Mouse (Mus musculus) neural tube, embryonic 12.5 days (tissue): ENCODE measurements around the gene Aldoc. TPM values are rescaled to one million over a fixed set of nuclear protein-coding genes. Genes with fewer than 3 reads are reported as not detected.
A peak's percentile ranks its signal among the peaks of the same experiment; 100 is the strongest.

Experiments
- ATAC-seq: fragments of 200-750 bp; cut with Nextera tagmentation; 2 replicates; pipeline ENCODE4 v1.8.0; 2017; ENCODE audit warnings: low read depth, mild to moderate bottlenecking, moderate TSS enrichment, moderate library complexity; ENCODE audit not compliant: low FRiP score
- H3K27ac ChIP-seq: fragments of 300-500 bp; sonication (generic); 2 replicates; pipeline ENCODE4 v1.5.1; 2016
- H3K27me3 ChIP-seq: fragments of 300-500 bp; sonication (generic); replicated peaks from 2 replicates; pipeline ENCODE4 v1.6.1; 2016; ENCODE audit warnings: mild to moderate bottlenecking
- H3K36me3 ChIP-seq: fragments of 300-500 bp; sonication (generic); 2 replicates; pipeline ENCODE4 v1.6.1; 2016; ENCODE audit warnings: mild to moderate bottlenecking
- H3K4me1 ChIP-seq: fragments of 300-500 bp; sonication (generic); 2 replicates; pipeline ENCODE4 v1.6.1; 2016
- H3K4me2 ChIP-seq: fragments of 300-500 bp; sonication (generic); replicated peaks from 2 replicates; pipeline ENCODE4 v1.6.1; 2016; ENCODE audit warnings: mild to moderate bottlenecking
- H3K4me3 ChIP-seq: fragments of 300-500 bp; sonication (generic); 2 replicates; pipeline ENCODE4 v1.5.1; 2016
- H3K9ac ChIP-seq: fragments of 300-500 bp; sonication (generic); 2 replicates; pipeline ENCODE4 v1.6.1; 2016; ENCODE audit warnings: mild to moderate bottlenecking
- H3K9me3 ChIP-seq: fragments of 300-500 bp; sonication (generic); 2 replicates; pipeline ENCODE4 v1.6.1; 2016; ENCODE audit warnings: mild to moderate bottlenecking
- WGBS: fragments of 180-500 bp; shearing (Covaris S2); methylation state at CpG from one replicate; pipeline ENCODE4 v1.1.7; 2016; 5-methylcytosine and 5-hydroxymethylcytosine counted together
- polyA plus RNA-seq: library from polyadenylated mRNA; unstranded; fragments of >200 nt; fragmentation: Nextera tagmentation; extraction: Ambion mirVana; gene quantifications from 2 replicates; pipeline ENCODE4 v1.2.1, GENCODE M21; 2016

Gene Aldoc
- polyA plus RNA-seq, 1 experiment from 2014 or later: 16.8 TPM

DNA sequence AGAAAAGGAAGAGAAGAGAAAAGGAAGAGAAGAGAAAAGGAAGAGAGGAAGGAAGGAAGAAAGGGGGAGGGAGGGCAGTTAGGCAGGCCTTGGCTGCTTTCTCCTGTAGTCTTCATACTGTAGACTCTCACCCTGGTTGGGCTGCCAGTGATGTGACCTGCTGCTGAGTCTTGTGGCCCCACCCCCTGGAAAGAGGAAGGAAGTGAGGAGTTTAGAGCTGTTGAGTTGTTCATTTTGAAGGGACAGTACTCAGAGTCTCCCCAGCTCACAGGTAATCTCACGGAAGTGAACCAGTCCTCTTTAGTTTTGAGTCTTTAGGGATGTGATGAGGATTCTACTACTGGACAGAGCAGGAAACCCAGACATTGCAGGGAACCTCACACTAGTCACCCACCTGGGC is 30.3 kb downstream of the Aldoc start:
- Histone ChIP-seq H3K27ac (no peak overlapping the region), H3K9ac (no peak overlapping the region), H3K4me1 (no peaks in the 10 kb centered on the region), H3K27me3 (no peaks in the 10 kb centered on the region), H3K4me2 (no peak overlapping the region), H3K9me3 (no peaks in the 10 kb centered on the region), H3K4me3 (no peak overlapping the region), H3K36me3 (peaks cover 11% of the 10 kb centered on the region)
- ATAC-seq: no peak
- WGBS: 77% methylated on average over 1 of the region's 1 CpGs

DNA sequence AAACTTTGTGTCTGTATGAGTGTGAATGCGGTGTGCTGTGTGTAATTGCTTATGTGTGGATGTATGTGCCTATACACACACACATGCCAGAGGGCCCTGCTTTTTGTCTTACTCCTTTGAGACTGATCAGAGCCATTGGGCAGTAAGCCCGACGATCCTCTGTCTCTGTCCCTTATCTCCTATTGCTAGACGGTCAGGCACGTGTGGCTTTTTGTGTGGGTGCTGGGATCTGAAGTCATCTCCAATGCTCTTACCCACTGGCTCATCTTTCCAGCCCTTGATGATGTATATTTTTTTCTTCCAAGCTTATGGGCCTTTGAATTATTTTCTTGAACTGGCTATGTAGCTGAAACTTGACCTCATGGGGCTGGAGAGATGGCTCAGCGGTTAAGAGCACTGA is 32.1 kb downstream of the Aldoc start:
- Histone ChIP-seq H3K9me3 (no peaks in the 10 kb centered on the region), H3K36me3 (no peaks in the 10 kb centered on the region), H3K4me2 (no peak overlapping the region), H3K9ac (no peak overlapping the region), H3K27ac (no peak overlapping the region), H3K27me3 (no peaks in the 10 kb centered on the region), H3K4me1 (no peaks in the 10 kb centered on the region), H3K4me3 (no peak overlapping the region)
- ATAC-seq: no peak
- 90% methylated on average over 6 of the region's 6 CpGs for WGBS

DNA sequence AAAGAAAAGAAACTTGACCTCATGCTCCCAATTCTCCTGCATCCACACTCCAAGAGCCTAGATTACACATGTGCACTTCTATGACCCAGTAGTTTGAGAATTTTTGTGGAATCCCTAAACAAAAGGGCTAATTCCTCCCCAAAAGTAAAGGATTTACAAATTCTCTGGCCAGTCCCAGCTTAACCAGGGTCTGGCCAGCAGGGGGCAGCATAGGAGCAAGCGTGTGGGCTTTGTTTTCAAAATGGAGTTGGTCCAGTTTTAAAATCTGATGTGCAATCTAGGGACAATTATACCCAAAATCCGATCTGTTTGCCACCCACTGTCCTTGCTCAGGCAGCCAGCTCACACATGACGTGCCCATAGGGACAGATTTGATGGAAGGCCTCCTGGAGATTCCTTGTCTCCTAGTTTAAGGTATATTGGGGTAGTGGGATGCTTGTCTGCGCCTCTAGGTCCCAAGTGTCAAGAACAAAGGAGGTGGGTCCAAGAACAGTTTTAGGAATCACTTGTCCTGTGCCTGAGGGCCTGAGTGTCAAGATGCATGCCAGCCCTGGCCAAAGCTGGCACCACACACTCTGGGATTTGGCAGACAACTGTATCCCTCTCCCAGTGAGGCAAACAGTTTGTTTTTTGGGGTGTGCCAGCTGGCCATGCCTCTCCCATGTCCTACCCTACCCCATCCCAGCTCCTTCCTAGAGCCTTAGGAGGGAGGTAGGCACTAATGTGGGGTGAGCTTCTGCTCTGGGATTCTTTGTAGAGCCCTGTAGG is 32.9 kb downstream of the Aldoc start:
- ATAC-seq: no peak
- Histone ChIP-seq H3K9me3 (no peaks in the 10 kb centered on the region), H3K36me3 (no peaks in the 10 kb centered on the region), H3K9ac (no peak overlapping the region), H3K4me1 (0 out of 2 replicates have a peak, but pooled peaks cover 5% of the 10 kb centered on the region), H3K4me3 (no peak overlapping the region), H3K27me3 (0 out of 2 replicates have a peak, but pooled peaks cover under 1% of the 10 kb centered on the region), H3K27ac (no peak overlapping the region), H3K4me2 (no peak overlapping the region)
- WGBS: 36% methylated on average over 4 of the region's 4 CpGs

DNA sequence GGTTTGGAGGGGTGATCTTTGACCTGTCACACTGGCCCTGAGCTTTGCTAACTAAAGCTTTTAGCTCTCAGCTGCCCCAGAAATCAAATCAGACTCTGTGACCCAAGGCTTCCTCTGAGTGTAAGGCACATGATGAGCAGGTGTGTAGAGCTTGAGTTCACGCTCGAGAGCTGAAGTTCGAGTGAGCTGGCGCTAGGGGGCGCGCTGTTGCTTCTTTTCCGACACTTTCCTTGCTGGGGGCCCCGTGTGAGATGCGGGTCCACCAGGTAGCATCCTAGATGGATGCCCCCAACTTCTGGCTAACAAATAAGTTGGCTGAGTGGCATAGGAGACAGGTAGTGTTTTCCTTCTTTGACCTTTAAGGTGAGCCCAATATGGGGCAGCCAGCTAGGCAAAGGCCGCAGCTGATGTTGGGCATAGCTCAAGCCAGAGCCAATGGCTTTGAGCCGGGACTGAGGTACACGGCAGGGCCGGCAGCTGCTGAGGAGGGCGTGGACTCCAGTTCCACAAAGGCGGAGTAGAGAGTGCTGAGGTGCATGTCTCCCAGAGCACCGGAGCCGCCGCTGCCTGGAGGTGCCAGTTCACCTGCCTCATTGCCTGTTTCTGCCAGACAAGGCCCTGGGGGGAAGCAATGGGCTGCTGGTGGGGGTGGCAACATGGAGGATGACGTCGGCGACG is 35.7 kb downstream of the Aldoc start:
- H3K4me1 ChIP-seq: 0 out of 2 replicates have a peak, but pooled peaks cover 5% of the 10 kb centered on the region
- H3K27me3 ChIP-seq: 0 out of 2 replicates have a peak, but pooled peaks cover 3% of the 10 kb centered on the region
- no peak for ATAC-seq
- no peak overlapping the region for H3K4me2 ChIP-seq
- H3K4me3 ChIP-seq: no peak overlapping the region
- no peak overlapping the region for H3K9ac ChIP-seq
- no peaks in the 10 kb centered on the region for H3K36me3 ChIP-seq
- no peak overlapping the region for H3K27ac ChIP-seq
- no peaks in the 10 kb centered on the region for H3K9me3 ChIP-seq
- 12% methylated on average over 22 of the region's 22 CpGs for WGBS

DNA sequence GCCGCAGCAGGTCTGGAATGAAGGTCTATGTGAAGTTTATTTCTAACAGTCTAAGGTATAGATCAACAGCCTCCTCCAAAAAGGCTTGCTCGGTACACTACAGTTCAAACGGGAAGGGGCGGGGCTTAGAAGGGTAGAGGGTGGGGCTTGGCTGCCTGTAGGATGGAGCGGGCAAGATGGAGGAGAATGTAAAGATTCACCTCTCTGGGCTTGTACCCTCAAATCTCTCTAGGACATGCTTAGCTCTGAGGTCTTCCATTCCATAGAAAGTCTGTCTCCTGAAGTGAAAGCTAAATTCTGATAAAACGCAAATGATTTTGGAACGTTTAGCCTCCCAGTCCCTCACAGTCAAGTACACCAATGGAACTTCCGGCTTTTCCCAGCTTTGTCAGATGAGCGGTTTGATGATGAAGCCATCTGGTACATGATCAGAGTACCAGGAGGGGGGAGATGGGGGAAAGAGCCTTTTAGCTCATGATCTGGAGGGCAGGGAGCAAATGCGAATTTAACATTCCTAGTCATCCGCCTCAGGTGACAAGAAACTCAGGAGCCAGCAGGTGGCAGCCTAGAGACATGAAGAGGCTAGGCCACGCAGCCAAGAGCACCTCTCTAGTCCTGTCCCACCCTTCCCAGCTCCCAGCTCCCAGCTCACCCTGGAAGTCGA is 37.5 kb downstream of the Aldoc start:
- 0 out of 2 replicates have a peak, but pooled peaks cover 3% of the 10 kb centered on the region for H3K27me3 ChIP-seq
- no peak overlapping the region for H3K4me3 ChIP-seq
- peak overlapping the region; percentile 52 for H3K4me2 ChIP-seq
- H3K4me1 ChIP-seq: 0 out of 2 replicates have a peak, but pooled peaks cover 5% of the 10 kb centered on the region
- peak; percentile 56 for ATAC-seq
- no peak overlapping the region for H3K9ac ChIP-seq
- no peaks in the 10 kb centered on the region for H3K9me3 ChIP-seq
- 12% methylated on average over 13 of the region's 13 CpGs for WGBS
- H3K36me3 ChIP-seq: no peaks in the 10 kb centered on the region
- no peak overlapping the region for H3K27ac ChIP-seq

DNA sequence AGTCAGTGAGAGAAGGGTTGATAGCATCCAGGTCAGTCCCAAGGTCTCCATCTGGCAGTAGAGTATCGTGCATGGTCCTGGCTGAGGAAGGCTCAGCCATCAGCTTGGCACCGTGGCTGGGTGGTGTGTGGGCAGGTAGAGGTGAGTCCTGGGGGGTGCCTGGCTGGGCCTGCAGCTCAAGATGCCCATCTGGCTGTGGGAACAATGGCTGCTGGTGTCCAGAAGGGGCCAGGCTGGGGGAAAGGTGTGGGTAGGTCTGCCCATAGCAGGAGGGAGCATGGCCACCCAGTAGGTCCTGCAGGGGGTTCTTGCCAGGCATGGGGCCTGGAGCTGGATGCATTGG is 38.0 kb downstream of the Aldoc start:
- Histone ChIP-seq H3K27me3 (0 out of 2 replicates have a peak, but pooled peaks cover 3% of the 10 kb centered on the region), H3K27ac (no peak overlapping the region), H3K36me3 (no peaks in the 10 kb centered on the region), H3K9ac (0 out of 2 replicates have a peak overlapping the region, but pooled peaks have one; percentile 5), H3K4me2 (peak overlapping the region; percentile 52), H3K4me1 (0 out of 2 replicates have a peak, but pooled peaks cover 5% of the 10 kb centered on the region), H3K4me3 (no peak overlapping the region), H3K9me3 (no peaks in the 10 kb centered on the region)
- WGBS: 52% methylated on average over 2 of the region's 2 CpGs
- ATAC-seq: no peak

DNA sequence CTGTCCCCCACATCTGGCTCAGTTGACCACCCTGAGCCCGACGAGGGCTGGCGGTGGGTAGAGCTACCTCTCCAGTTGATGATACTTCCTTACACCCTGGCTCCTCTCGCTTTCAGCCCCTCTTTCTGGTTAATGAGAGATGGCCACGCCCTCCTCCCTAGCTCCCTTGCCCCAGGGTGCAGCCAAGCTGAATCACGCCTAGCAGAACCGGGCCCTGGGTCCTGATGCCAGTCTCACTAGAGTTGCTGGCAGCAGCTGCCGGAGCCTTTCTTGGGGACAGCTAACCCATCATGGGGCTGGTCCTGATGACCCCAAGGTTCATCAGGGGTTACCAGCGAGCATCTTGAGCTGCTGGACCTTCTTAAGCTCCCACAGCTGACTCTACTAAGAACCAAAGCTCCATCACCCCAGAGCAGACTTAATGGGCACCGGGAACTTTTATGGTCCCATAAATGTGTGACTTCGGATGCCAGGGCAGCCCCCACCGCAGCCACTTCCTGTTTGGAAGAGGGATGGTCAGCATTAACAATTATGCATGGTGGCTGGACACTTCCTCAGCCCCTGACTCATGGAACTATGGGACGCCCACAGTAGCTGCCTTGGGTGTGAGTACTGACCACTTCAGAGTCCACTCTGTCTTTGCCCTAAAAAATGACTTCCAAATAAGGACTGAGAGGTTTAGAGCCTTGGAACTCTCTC is 40.7 kb downstream of the Aldoc start:
- Histone ChIP-seq H3K4me2 (no peak overlapping the region), H3K9ac (no peak overlapping the region), H3K9me3 (no peaks in the 10 kb centered on the region), H3K27ac (no peak overlapping the region), H3K4me1 (0 out of 2 replicates have a peak, but pooled peaks cover 5% of the 10 kb centered on the region), H3K27me3 (0 out of 2 replicates have a peak, but pooled peaks cover 3% of the 10 kb centered on the region), H3K4me3 (no peak overlapping the region), H3K36me3 (no peaks in the 10 kb centered on the region)
- 68% methylated on average over 13 of the region's 13 CpGs for WGBS
- no peak for ATAC-seq

DNA sequence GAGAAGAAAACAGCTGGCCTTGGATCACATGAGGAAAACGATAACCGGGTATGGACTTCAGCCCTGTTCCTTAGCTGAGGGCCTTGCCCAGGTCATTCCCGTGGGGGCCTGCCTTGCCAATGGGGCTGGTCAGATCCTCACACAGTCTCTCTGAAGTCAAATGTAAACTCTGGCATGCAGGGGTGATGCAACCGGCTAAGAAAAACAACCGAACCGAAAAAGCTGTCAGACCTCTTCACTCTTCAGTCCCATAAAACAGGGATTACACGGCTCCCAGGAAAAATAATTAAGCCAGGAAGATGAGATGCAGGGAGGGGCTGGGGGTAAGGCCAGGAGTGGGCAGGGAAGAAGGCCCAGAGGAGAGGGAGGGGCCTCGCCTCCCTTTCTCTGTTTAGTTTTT is 41.3 kb downstream of the Aldoc start:
- no peak overlapping the region for H3K4me3 ChIP-seq
- no peak overlapping the region for H3K4me2 ChIP-seq
- H3K27me3 ChIP-seq: 0 out of 2 replicates have a peak, but pooled peaks cover 3% of the 10 kb centered on the region
- 56% methylated on average over 8 of the region's 8 CpGs for WGBS
- H3K36me3 ChIP-seq: no peaks in the 10 kb centered on the region
- ATAC-seq: no peak
- H3K4me1 ChIP-seq: 0 out of 2 replicates have a peak, but pooled peaks cover 5% of the 10 kb centered on the region
- H3K9me3 ChIP-seq: no peaks in the 10 kb centered on the region
- no peak overlapping the region for H3K9ac ChIP-seq
- no peak overlapping the region for H3K27ac ChIP-seq

DNA sequence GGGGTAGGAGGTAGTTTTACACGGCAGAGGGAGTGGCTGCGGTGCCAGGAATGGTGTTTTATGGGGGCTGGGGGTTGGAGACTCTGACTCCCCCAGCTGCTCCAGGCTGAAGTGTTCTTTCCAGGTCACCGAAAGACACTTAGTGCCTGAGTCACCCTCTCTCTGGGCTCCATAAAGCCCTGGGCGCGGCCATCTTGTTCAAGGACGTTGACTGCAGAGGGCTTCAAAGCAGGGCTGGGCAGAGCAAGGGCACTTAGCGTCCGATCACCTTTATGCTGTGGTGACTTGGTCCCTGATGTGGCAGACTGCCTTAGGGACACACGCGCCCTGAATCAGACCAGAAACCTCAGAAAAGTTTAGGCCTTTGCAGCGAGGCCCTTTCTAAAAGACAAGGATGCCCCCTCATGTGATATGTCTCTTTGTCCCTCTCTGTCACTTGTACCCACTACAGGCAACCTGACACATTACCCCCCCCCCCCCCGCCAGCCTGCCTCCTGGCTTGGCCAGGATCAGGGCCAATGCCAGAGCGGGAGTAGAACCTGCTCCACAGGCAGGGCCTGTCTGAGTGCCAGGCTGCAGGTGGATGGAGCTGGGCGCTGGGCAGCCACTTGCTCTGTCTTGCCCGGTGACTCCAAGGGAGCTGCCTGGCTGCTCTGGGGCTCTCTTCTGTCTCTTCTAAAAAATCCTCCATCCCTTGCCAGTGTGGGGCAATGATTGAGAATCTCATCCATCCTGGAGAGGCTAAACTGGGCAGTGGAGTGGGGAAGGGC is 44.9 kb downstream of the Aldoc start:
- no peaks in the 10 kb centered on the region for H3K9me3 ChIP-seq
- H3K27ac ChIP-seq: no peak overlapping the region
- H3K9ac ChIP-seq: no peak overlapping the region
- no peaks in the 10 kb centered on the region for H3K4me1 ChIP-seq
- H3K4me2 ChIP-seq: no peak overlapping the region
- no peak for ATAC-seq
- H3K4me3 ChIP-seq: no peak overlapping the region
- 87% methylated on average over 15 of the region's 15 CpGs for WGBS
- H3K27me3 ChIP-seq: no peaks in the 10 kb centered on the region
- H3K36me3 ChIP-seq: no peaks in the 10 kb centered on the region

DNA sequence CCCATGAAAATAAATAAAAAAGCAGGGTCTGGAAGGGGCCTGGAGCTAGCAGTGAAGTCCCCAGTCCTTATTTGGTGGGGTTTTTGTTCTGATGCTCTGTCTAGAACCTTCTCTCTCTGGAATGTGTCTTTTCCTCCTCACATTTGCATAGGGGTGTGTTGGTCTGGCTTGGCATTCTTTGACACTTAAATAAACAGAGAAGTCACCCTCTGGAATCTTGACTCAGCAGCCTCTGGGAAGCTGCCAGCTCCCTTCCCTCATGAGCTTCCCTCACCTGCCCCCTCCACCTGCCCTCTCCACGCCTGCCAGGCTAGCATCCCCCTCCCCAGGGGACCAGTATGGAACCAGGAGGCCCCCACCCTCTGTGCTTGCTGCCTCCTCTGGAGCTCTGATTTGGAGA is 47.6 kb downstream of the Aldoc start:
- H3K27me3 ChIP-seq: no peaks in the 10 kb centered on the region
- H3K36me3 ChIP-seq: no peaks in the 10 kb centered on the region
- no peak for ATAC-seq
- no peaks in the 10 kb centered on the region for H3K9me3 ChIP-seq
- no peaks in the 10 kb centered on the region for H3K4me1 ChIP-seq
- H3K9ac ChIP-seq: no peak overlapping the region
- WGBS: 56% methylated on average over 1 of the region's 1 CpGs
- H3K4me2 ChIP-seq: no peak overlapping the region
- no peak overlapping the region for H3K27ac ChIP-seq
- H3K4me3 ChIP-seq: no peak overlapping the region

DNA sequence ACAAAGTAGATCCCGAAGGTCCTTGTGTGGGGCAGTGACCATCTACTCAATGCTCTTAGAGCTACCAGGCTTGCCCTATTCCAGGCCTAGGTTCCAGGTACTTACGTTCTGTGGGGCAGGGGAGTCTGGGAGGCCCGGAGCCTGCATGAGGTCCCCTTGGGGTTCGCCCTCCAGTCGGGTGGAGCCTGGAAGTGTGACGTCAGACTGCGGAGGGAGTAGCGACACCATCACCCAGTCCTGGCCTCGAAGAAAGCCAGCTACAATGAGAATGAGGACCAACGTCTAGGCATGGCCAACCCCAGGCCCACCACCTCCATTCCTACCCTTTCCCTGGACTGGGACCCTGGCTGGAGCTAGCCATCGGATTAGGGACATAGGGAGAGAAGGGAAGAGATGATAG is 48.9 kb downstream of the Aldoc start:
- no peak for ATAC-seq
- Histone ChIP-seq H3K9ac (no peak overlapping the region), H3K4me2 (no peak overlapping the region), H3K27me3 (no peaks in the 10 kb centered on the region), H3K27ac (no peak overlapping the region), H3K9me3 (no peaks in the 10 kb centered on the region), H3K4me1 (no peaks in the 10 kb centered on the region), H3K36me3 (no peaks in the 10 kb centered on the region), H3K4me3 (no peak overlapping the region)
- 92% methylated on average over 11 of the region's 11 CpGs for WGBS
